Mouse (Mus musculus): ENCODE data around the gene Gja5. TPM values are rescaled to one million over a fixed set of nuclear protein-coding genes. Genes with fewer than 3 reads are reported as not detected.
"Not testable (repeated sequence)": the region's sequence is repeated elsewhere in the genome, so short reads cannot be mapped to it uniquely, and the experiment has no call there.

Gene Gja5
- polyA plus RNA-seq, 1 experiment from 2014 or later, result 2.2 TPM

DNA sequence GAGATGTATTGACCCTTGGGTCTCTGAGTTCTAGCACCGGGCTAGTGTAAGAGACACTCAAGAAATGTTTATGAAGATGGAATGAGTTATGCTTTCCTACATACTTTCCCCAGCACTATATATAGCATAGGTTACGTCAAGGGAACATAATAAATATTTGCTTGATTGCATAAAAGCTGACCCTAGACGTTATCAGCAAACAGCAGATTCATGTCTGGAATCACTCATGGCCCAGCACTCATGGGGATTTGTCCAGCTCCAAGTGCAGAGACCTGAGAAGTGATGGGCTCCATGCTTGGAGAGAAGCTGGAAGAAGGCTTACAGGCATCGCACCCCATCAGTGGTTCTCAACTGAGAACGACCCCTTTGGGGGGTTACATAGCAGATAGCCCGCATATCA is 135.2 kb downstream of the Gja5 start:
- H3K36me3 ChIP-seq (replicated peaks), result no peaks in the 10 kb centered on the region
- H3K4me1 ChIP-seq (replicated peaks), result no peaks in the 10 kb centered on the region
- no peak overlapping the region for H3K4me3 ChIP-seq (replicated peaks)
- H3K27me3 ChIP-seq, result no peaks in the 10 kb centered on the region
- H3K9me3 ChIP-seq (replicated peaks), result no peaks in the 10 kb centered on the region
- no peak overlapping the region for H3K4me2 ChIP-seq
- ATAC-seq (ENCODE audit: insufficient read depth), result no peak
- no peak overlapping the region for H3K9ac ChIP-seq
- WGBS (ENCODE audit: insufficient replicate concordance), result 72% methylated on average over 6 of the region's 6 CpGs
- no peak overlapping the region for H3K27ac ChIP-seq (replicated peaks)

DNA sequence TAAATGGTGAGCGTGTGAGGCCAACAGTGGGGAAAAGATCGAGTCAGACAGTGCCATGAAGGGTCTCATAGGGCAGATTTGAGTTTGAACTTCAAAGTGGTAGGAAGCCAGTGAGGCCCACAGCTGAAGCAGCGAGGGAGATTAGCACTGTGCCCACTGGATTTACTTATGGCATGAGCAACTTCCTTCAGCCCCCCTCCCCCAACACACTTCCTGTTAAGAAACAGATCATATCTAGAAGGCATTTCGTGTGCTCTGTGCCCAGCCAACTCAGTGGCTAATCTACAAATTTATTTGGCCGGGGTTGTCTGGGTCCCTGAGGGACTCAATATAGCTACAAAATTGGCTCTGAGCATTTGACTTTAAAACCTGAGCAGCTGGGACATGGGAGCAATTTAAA is 139.7 kb downstream of the Gja5 start:
- no peak for ATAC-seq (ENCODE audit: insufficient read depth)
- Histone ChIP-seq H3K9me3 (replicated peaks) (no peaks in the 10 kb centered on the region), H3K27ac (replicated peaks) (no peak overlapping the region), H3K9ac (no peak overlapping the region), H3K4me1 (replicated peaks) (no peaks in the 10 kb centered on the region), H3K36me3 (replicated peaks) (no peaks in the 10 kb centered on the region), H3K4me3 (replicated peaks) (no peak overlapping the region), H3K4me2 (no peak overlapping the region), H3K27me3 (no peaks in the 10 kb centered on the region)
- WGBS (ENCODE audit: insufficient replicate concordance), result 20% methylated on average over 5 of the region's 5 CpGs

DNA sequence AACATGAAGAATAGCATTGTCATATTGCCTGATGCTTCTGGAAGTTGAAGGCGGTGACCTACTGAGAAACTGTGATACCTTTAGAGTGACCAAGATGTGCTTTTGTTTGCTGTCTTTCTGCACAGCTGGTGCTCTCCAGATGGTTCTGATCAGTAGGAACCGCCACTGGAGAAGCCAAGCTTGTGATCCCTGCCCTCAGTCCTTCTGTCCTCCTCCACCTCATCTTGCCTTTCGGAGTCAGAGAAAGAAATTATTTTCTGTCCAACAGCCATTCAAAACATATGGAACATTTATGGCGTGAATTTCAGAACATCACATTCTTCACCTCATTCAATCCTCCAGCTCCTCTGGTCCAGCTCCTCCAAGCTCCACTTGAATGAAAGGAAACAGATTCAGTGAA is 143.3 kb downstream of the Gja5 start:
- Histone ChIP-seq H3K4me3 (replicated peaks) (no peak overlapping the region), H3K4me1 (replicated peaks) (no peaks in the 10 kb centered on the region), H3K9ac (no peak overlapping the region), H3K27me3 (no peaks in the 10 kb centered on the region), H3K27ac (replicated peaks) (no peak overlapping the region), H3K9me3 (replicated peaks) (no peaks in the 10 kb centered on the region), H3K36me3 (replicated peaks) (no peaks in the 10 kb centered on the region), H3K4me2 (no peak overlapping the region)
- WGBS (ENCODE audit: insufficient replicate concordance), result 72% methylated on average over 4 of the region's 4 CpGs
- ATAC-seq (ENCODE audit: insufficient read depth), result no peak

DNA sequence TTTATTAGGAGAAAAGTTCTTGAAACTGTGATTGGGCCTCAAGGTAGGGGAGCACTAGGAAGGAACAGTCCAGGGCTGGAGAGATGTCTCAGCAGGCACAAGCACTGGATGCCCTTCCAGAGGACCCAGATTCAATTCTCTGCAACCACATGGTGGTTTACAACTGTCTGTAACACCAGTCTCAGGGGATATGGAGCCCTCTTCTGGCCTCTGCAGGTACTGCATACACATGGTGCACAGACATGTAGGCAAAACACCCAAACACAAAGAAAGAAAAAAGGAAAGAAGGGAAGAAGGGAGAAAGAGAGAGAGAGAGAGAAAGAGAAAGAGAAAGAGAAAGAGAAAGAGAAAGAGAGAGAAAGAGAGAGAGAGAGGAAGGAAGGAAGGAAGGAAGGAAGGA is 143.9 kb downstream of the Gja5 start:
- Histone ChIP-seq H3K9me3 (replicated peaks) (no peaks in the 10 kb centered on the region), H3K4me3 (replicated peaks) (no peak overlapping the region), H3K9ac (no peak overlapping the region), H3K27ac (replicated peaks) (no peak overlapping the region), H3K36me3 (replicated peaks) (no peaks in the 10 kb centered on the region), H3K4me1 (replicated peaks) (no peaks in the 10 kb centered on the region), H3K27me3 (no peaks in the 10 kb centered on the region), H3K4me2 (no peak overlapping the region)
- ATAC-seq (ENCODE audit: insufficient read depth), result no peak

DNA sequence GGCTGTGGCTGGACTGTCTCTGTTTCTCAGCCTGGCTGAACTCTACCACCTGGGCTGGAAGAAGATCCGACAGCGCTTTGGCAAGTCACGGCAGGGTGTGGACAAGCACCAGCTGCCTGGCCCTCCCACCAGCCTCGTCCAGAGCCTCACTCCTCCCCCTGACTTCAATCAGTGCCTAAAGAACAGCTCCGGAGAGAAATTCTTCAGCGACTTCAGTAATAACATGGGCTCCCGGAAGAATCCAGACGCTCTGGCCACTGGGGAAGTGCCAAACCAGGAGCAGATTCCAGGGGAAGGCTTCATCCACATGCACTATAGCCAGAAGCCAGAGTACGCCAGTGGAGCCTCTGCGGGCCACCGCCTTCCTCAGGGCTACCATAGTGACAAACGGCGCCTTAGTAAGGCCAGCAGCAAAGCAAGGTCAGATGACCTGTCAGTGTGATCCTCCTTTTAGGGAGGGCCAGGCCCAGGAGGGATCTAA is 146.8 kb downstream of the Gja5 start:
- no peak overlapping the region for H3K4me3 ChIP-seq (replicated peaks)
- no peaks in the 10 kb centered on the region for H3K4me1 ChIP-seq (replicated peaks)
- no peaks in the 10 kb centered on the region for H3K9me3 ChIP-seq (replicated peaks)
- H3K27ac ChIP-seq (replicated peaks), result no peak overlapping the region
- H3K4me2 ChIP-seq, result no peak overlapping the region
- H3K9ac ChIP-seq, result no peak overlapping the region
- H3K36me3 ChIP-seq (replicated peaks), result no peaks in the 10 kb centered on the region
- 61% methylated on average over 13 of the region's 13 CpGs for WGBS (ENCODE audit: insufficient replicate concordance)
- H3K27me3 ChIP-seq, result no peaks in the 10 kb centered on the region
- ATAC-seq (ENCODE audit: insufficient read depth), result no peak

DNA sequence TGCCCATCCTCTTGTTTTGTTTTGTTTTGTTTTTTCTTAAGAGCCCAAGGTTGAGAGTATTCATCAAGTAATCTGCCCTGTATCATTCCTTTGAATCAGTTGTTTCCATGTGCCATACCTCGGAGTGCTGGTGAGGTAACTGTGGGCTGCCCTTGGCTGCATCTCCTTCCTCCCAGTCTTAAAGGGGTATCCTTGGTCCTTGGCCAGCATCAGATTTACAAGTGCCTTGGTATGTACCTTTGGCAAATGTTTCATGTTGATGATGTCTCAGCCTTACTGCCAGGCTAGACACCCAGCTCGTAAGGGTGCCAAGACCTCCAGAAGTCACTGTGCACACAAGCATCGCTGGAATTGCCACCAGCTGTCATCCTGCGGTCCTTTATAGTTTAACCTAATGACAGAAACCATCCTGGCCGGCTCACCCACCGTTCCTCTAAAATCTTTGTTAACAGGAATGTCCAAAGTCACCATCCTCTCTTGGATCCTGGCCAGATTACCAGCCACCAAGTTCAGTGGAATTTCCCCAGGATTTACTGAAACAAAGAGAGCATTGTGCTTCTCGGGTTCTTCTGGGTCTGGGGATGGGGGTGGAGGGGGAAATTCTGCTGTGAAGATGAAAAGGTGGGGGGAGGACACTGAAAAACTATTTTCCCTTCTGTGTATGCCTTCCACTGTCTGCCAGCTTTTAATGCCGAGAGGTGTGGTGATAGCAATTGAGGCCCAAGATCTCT is 147.7 kb downstream of the Gja5 start:
- Histone ChIP-seq H3K36me3 (replicated peaks) (no peaks in the 10 kb centered on the region), H3K27me3 (no peaks in the 10 kb centered on the region), H3K4me1 (replicated peaks) (no peaks in the 10 kb centered on the region), H3K9ac (no peak overlapping the region), H3K9me3 (replicated peaks) (no peaks in the 10 kb centered on the region), H3K27ac (replicated peaks) (no peak overlapping the region), H3K4me3 (replicated peaks) (no peak overlapping the region), H3K4me2 (no peak overlapping the region)
- no peak for ATAC-seq (ENCODE audit: insufficient read depth)
- 49% methylated on average over 8 of the region's 8 CpGs for WGBS (ENCODE audit: insufficient replicate concordance)

DNA sequence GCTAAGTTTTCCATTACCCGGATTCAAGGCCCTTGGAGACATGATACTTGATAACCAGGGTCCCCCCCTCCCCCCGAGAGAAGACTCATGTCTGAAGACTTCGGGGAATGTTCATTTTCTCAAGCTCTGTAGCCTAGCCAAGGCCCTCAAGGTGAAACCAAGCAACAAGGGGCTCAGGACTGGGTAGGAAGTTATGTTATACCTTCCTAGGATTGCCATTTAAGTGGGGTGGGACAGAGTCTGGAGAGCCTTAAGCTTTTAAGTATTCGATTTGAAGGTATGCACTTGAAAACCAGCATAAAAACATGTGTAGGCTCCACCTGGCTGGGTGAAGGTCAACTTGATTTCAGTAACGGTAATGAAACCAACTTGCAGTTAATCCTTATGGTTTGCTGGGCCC is 154.2 kb downstream of the Gja5 start:
- Histone ChIP-seq H3K9me3 (replicated peaks) (no peaks in the 10 kb centered on the region), H3K4me3 (replicated peaks) (no peak overlapping the region), H3K4me1 (replicated peaks) (no peaks in the 10 kb centered on the region), H3K9ac (no peak overlapping the region), H3K36me3 (replicated peaks) (no peaks in the 10 kb centered on the region), H3K27me3 (no peaks in the 10 kb centered on the region), H3K27ac (replicated peaks) (no peak overlapping the region), H3K4me2 (no peak overlapping the region)
- no peak for ATAC-seq (ENCODE audit: insufficient read depth)
- WGBS (ENCODE audit: insufficient replicate concordance), result 59% methylated on average over 5 of the region's 5 CpGs

DNA sequence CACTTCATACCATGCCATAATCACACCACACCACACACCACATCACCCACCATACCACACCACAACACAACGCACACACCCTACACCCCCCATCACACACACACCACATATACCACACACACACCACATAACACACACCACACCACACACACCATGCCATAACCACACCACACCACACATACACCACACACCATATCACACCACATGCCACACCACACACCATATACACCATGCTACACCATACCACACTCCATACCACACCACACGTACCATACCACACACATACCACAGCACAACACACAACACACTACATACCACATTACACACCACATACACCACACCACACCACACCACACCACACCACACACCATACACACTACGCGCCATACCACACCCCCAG is 155.6 kb downstream of the Gja5 start:
- Histone ChIP-seq H3K36me3 (replicated peaks) (no peaks in the 10 kb centered on the region), H3K27ac (replicated peaks) (no peak overlapping the region), H3K4me1 (replicated peaks) (no peaks in the 10 kb centered on the region), H3K9me3 (replicated peaks) (no peaks in the 10 kb centered on the region), H3K27me3 (no peaks in the 10 kb centered on the region), H3K4me2 (no peak overlapping the region), H3K4me3 (replicated peaks) (no peak overlapping the region), H3K9ac (no peak overlapping the region)
- no peak for ATAC-seq (ENCODE audit: insufficient read depth)
- 70% methylated on average over 4 of the region's 4 CpGs for WGBS (ENCODE audit: insufficient replicate concordance)

DNA sequence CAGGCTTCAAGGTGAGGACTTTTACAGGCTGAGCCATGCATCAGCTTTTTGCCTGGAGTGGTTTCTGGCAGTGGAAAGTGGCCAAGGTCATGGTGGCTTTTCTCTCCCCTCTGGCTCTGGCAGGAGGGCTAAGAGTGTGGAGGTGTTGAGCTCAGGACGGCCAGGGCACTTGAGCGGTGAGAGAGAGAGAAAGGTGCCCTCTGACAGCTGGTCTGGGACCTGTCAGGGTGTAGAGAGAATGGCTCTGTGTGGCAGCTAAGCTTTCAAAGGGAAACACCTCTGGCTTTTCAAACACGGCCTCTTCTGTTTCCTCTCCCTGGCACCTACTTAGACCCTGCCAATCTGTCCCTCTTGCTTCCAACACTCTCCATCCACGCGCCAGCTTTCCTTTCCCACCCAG is 158.3 kb downstream of the Gja5 start:
- no peak for ATAC-seq (ENCODE audit: insufficient read depth)
- Histone ChIP-seq H3K27ac (replicated peaks) (no peak overlapping the region), H3K4me1 (replicated peaks) (no peaks in the 10 kb centered on the region), H3K27me3 (no peaks in the 10 kb centered on the region), H3K36me3 (replicated peaks) (no peaks in the 10 kb centered on the region), H3K9me3 (replicated peaks) (no peaks in the 10 kb centered on the region), H3K4me3 (replicated peaks) (no peak overlapping the region), H3K4me2 (no peak overlapping the region), H3K9ac (no peak overlapping the region)
- WGBS (ENCODE audit: insufficient replicate concordance), result 52% methylated on average over 5 of the region's 5 CpGs

DNA sequence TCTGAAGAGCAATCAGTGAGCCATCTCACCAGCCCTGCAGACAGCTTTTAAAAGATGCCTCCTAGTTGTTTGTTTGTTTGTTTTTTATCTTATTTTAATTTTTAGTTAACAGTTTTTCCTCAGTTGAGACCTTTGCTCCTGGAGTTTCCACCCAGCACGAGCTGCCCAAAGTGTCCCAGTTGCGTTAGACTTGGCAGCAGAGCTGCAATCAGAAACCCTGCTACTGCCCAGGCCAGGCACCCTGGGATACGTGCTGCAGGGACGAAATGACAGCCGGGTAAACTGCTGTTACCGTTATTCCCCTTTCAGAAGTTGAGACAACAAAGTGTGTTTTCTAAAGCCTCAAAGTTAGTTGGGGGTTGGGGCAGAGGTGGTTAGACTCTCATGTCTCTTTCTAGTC is 159.6 kb downstream of the Gja5 start:
- no peak overlapping the region for H3K4me3 ChIP-seq (replicated peaks)
- ATAC-seq (ENCODE audit: insufficient read depth), result no peak
- no peak overlapping the region for H3K4me2 ChIP-seq
- no peaks in the 10 kb centered on the region for H3K36me3 ChIP-seq (replicated peaks)
- H3K27me3 ChIP-seq, result no peaks in the 10 kb centered on the region
- H3K9me3 ChIP-seq (replicated peaks), result no peaks in the 10 kb centered on the region
- WGBS (ENCODE audit: insufficient replicate concordance), result 66% methylated on average over 6 of the region's 6 CpGs
- no peak overlapping the region for H3K27ac ChIP-seq (replicated peaks)
- no peaks in the 10 kb centered on the region for H3K4me1 ChIP-seq (replicated peaks)
- H3K9ac ChIP-seq, result no peak overlapping the region

DNA sequence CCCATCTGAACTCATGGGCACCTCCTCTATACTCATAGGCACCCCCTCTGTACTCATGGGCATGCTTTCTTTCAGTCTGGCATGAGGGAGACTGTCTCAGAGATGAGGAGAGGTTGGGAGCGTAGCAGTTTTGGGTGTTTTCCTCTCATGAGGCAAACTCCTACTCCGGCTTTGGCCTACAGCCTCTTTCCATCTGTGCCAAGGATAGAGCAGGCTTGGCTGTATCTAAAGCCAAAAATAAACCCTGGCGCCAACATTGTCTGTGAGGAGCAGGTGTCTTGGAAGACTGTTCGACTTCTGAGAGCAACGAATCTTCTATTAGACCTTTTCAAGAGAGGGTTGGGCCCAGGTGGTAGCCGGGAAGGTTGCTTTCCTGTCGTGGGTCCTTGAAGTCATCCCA is 165.1 kb downstream of the Gja5 start:
- H3K4me3 ChIP-seq (replicated peaks); ATAC-seq (ENCODE audit: insufficient read depth); H3K36me3 ChIP-seq (replicated peaks); H3K4me2 ChIP-seq; H3K4me1 ChIP-seq (replicated peaks); H3K9me3 ChIP-seq (replicated peaks); H3K9ac ChIP-seq; H3K27me3 ChIP-seq; H3K27ac ChIP-seq (replicated peaks): not testable (repeated sequence)
- 68% methylated on average over 7 of the region's 7 CpGs for WGBS (ENCODE audit: insufficient replicate concordance)

DNA sequence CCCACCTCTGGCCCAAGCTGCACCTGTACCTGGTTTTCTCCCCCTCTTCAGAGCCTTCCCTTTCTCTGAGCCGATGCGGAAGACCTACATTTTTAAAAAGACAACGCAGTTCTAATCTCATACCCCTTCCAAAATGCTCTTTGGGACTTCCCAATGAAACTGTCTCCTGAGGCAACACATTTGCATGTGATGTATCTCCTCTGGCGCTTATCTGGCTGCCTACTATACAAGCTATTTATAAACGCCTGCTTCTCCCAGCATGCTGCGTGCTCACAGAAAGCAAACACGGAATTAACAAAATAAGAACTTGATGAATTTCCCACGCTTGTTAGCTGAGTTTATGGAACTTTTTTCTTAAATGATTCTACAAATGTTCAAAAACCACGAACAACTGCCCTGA is 167.4 kb downstream of the Gja5 start:
- not testable (repeated sequence) for ATAC-seq (ENCODE audit: insufficient read depth); H3K4me2 ChIP-seq
- 64% methylated on average over 9 of the region's 9 CpGs for WGBS (ENCODE audit: insufficient replicate concordance)

More for the DNA sequence above, 167.4 kb downstream of the Gja5 start:
- not testable (repeated sequence) for H3K27ac ChIP-seq (replicated peaks); H3K4me3 ChIP-seq (replicated peaks); H3K4me1 ChIP-seq (replicated peaks); H3K36me3 ChIP-seq (replicated peaks); H3K9ac ChIP-seq; H3K27me3 ChIP-seq; H3K9me3 ChIP-seq (replicated peaks)
